Mouse (Mus musculus) hindbrain, embryonic 14.5 days (tissue): ENCODE data around the gene Fbxo47. TPM values are rescaled to one million over a fixed set of nuclear protein-coding genes. Genes with fewer than 3 reads are reported as not detected.

Experiments
- ATAC-seq: fragments of 200-750 bp; cut with Nextera tagmentation; 2 replicates; pipeline ENCODE4 v1.8.0; 2017; ENCODE audit warnings: moderate number of reproducible peaks, mild to moderate bottlenecking, moderate TSS enrichment, moderate library complexity; ENCODE audit not compliant: low FRiP score
- DNase-seq: peaks from one replicate; pipeline ENCODE4 v3.0.0-alpha.2; 2015; ENCODE audit warnings: low spot score
- H3K27ac ChIP-seq: fragments of 300-500 bp; sonication (generic); 2 replicates; pipeline ENCODE4 v1.5.1; 2014; ENCODE audit warnings: mild to moderate bottlenecking, moderate library complexity
- H3K27me3 ChIP-seq: fragments of 300-500 bp; sonication (generic); 2 replicates; pipeline ENCODE4 v1.6.1; 2014; ENCODE audit warnings: mild to moderate bottlenecking, low read length, mixed read lengths; ENCODE audit not compliant: control insufficient read depth, insufficient read depth
- H3K36me3 ChIP-seq: fragments of 300-500 bp; sonication (generic); replicated peaks from 2 replicates; pipeline ENCODE4 v1.6.1; 2014; ENCODE audit not compliant: control insufficient read depth, insufficient read depth
- H3K4me1 ChIP-seq: fragments of 300-500 bp; sonication (generic); replicated peaks from 2 replicates; pipeline ENCODE4 v1.6.1; 2014; ENCODE audit warnings: antibody characterized with exemption, low read length, mixed read lengths; ENCODE audit not compliant: control insufficient read depth, insufficient read depth
- H3K4me2 ChIP-seq: fragments of 300-500 bp; sonication (generic); replicated peaks from 2 replicates; pipeline ENCODE4 v1.6.1; 2014; ENCODE audit warnings: mild to moderate bottlenecking, moderate library complexity
- H3K4me3 ChIP-seq: fragments of 300-500 bp; sonication (generic); replicated peaks from 2 replicates; pipeline ENCODE4 v1.5.1; 2014; ENCODE audit warnings: mild to moderate bottlenecking, low read length
- H3K9ac ChIP-seq: fragments of 300-500 bp; sonication (generic); 2 replicates; pipeline ENCODE4 v1.6.1; 2014
- H3K9me3 ChIP-seq: fragments of 300-500 bp; sonication (generic); 2 replicates; pipeline ENCODE4 v1.6.1; 2016; ENCODE audit warnings: low read length; ENCODE audit not compliant: control insufficient read depth
- WGBS: fragments of 180-500 bp; shearing (Covaris S2); extraction: QIAGEN DNeasy Blood & Tissue Kit; methylation state at CpG from one replicate; pipeline ENCODE4 v1.1.7; 2014; 5-methylcytosine and 5-hydroxymethylcytosine counted together
- polyA plus RNA-seq: library from polyadenylated mRNA; unstranded; fragments of >200 nt; fragmentation: Nextera tagmentation; extraction: Ambion mirVana; gene quantifications from 2 replicates; pipeline ENCODE4 v1.2.1, GENCODE M21; 2014

The Fbxo47 gene
- polyA plus RNA-seq, 1 experiment from 2014 or later, result 0.72 TPM

- Histone ChIP-seq H3K36me3 (peaks cover 70% of the 10 kb centered on the region), H3K4me3 (no peak overlapping the region), H3K9ac (0 out of 2 replicates have a peak overlapping the region, but pooled peaks have one; percentile 50), H3K9me3 (no peaks in the 10 kb centered on the region), H3K4me2 (no peak overlapping the region), H3K4me1 (peaks cover 66% of the 10 kb centered on the region), H3K27ac (peak overlapping the region; percentile 95; the same call in 1 of the 2 replicates), H3K27me3 (no peaks in the 10 kb centered on the region)
- 76% methylated on average over 17 of the region's 17 CpGs for WGBS
- DNase-seq (no peak), ATAC-seq (no peak)
Observed at GRCm38 (mm10) chr11:97813746-97814515, 70.0 kb downstream of the Fbxo47 start.

GRCm38 (mm10) chr11:97813085-97813484 is 70.9 kb downstream of the Fbxo47 start:
- DNase-seq (no peak), ATAC-seq (no peak)
- H3K4me2 ChIP-seq, result peak overlapping the region; percentile 46
- peak overlapping the region; percentile 50 for H3K9ac ChIP-seq
- H3K27me3 ChIP-seq, result no peaks in the 10 kb centered on the region
- H3K4me3 ChIP-seq, result no peak overlapping the region
- H3K4me1 ChIP-seq, result peaks cover 63% of the 10 kb centered on the region
- H3K36me3 ChIP-seq, result peaks cover 70% of the 10 kb centered on the region
- no peaks in the 10 kb centered on the region for H3K9me3 ChIP-seq
- 34% methylated on average over 7 of the region's 7 CpGs for whole genome bisulfite sequencing
- H3K27ac ChIP-seq, result peak overlapping the region; percentile 95

GRCm38 (mm10) chr11:97812491-97812921 is 71.4 kb downstream of the Fbxo47 start:
- Histone ChIP-seq H3K9me3 (no peaks in the 10 kb centered on the region), H3K27ac (peak overlapping the region; percentile 95), H3K27me3 (no peaks in the 10 kb centered on the region), H3K4me1 (peaks cover 61% of the 10 kb centered on the region), H3K4me2 (peak overlapping the region; percentile 46), H3K4me3 (no peak overlapping the region), H3K36me3 (peaks cover 71% of the 10 kb centered on the region), H3K9ac (peak overlapping the region; percentile 50)
- DNase-seq (peak; percentile 73), ATAC-seq (peak; percentile 84)
- WGBS, result 13% methylated on average over 3 of the region's 3 CpGs

DNA sequence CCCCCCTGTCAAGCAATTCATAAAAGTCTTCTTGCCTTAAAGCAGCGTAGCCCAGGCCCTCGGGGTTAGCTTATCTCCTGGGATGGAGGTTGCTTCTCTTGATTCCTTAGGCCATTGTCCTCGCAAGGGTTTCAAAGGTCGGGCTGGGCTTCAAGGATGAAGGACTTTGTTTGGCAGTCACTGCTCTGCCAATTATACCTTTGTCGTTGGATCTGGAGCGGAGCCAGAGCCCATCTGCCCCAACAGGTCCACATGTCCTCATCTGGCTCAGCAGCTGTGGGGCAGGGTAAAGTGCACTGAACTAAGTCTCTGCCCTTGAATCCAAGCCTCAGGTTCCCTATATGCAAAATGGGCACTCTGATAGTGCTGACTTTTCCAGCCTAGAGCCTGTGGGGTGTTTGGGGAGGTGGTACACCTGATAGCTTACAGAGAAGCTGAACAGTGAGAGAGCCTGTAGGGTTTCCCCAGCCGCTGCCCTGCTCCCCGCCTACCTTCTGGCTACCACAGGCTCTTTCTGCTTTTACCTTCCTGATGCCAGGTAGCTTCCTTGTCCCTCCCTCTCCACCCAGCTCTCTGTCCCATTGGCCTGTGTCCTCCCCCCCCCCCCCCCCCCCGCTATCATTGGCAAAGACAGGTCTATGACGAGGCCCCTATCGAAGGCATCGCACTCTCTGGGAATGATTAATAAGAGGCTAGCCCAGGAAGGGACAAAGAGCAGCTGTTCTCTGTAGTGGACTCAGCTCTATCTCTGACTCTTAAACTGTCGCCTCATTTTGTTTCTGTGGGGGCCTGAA is 72.2 kb downstream of the Fbxo47 start:
- Histone ChIP-seq H3K4me2 (peak overlapping the region; percentile 46), H3K4me3 (no peak overlapping the region), H3K36me3 (peaks cover 72% of the 10 kb centered on the region), H3K9me3 (no peaks in the 10 kb centered on the region), H3K9ac (peak overlapping the region; percentile 50), H3K4me1 (peaks cover 61% of the 10 kb centered on the region), H3K27ac (peak overlapping the region; percentile 95), H3K27me3 (no peaks in the 10 kb centered on the region)
- DNase-seq (no peak), ATAC-seq (no peak)
- WGBS, result 16% methylated on average over 12 of the region's 13 CpGs

GRCm38 (mm10) chr11:97810970-97811369 is 73.0 kb downstream of the Fbxo47 start:
- no peak for DNase-seq
- Histone ChIP-seq H3K4me3 (no peak overlapping the region), H3K27me3 (no peaks in the 10 kb centered on the region), H3K4me2 (no peak overlapping the region), H3K27ac (peak overlapping the region; percentile 95), H3K9ac (no peak overlapping the region), H3K9me3 (no peaks in the 10 kb centered on the region), H3K36me3 (peaks cover 64% of the 10 kb centered on the region), H3K4me1 (peaks cover 69% of the 10 kb centered on the region)
- ATAC-seq, result no peak
- WGBS, result 12% methylated on average over 3 of the region's 3 CpGs

GRCm38 (mm10) chr11:97810356-97810755 is 73.6 kb downstream of the Fbxo47 start:
- Histone ChIP-seq H3K27me3 (no peaks in the 10 kb centered on the region), H3K9me3 (no peaks in the 10 kb centered on the region), H3K4me2 (no peak overlapping the region), H3K36me3 (peaks cover 58% of the 10 kb centered on the region), H3K27ac (0 out of 2 replicates have a peak overlapping the region, but pooled peaks have one; percentile 95), H3K4me1 (peaks cover 75% of the 10 kb centered on the region), H3K9ac (no peak overlapping the region), H3K4me3 (no peak overlapping the region)
- 86% methylated on average over 7 of the region's 7 CpGs for WGBS
- DNase-seq (no peak), ATAC-seq (no peak)

DNA sequence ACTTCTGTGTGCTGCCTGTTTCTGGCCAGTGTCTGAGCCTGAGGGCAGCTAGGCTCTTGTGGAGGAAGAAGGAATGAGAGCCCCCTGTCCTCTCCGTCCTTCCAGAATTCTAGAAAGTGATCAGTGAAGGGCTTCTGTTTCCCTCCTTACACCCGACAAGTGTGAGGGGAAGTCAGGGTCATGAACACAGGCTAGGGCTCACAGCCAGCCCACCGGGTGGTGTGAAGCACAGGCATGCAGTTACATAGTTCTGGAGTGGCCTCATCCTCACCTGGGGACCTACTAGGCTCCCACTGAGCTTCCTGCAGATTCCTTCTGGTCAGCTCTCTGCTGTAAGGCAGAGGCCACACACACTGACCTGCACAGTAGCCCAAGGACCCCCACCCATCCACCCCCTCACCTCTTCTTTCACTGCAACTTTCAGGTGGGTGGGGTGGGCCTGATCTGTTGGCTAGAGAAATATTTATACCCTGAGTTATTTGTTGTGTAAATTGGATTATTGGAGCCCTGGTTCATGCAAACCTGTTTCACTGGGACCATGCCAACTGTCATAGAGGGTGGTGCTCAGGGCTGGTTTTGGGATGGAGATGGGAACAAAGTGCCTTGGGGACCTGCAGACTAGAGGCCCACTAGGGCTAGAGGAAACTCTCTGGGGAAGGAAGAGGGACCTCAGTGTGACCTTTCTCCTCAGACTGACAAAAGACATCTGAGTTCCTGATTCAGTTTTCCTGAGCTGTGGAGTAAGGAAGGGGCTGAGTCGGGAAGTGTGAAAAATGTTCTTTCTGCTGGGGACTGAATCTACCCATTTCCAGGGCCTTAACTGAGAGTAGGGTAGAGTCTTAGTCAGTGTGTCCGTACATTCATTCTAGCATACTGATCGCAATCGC is 74.5 kb downstream of the Fbxo47 start:
- H3K36me3 ChIP-seq, result peaks cover 49% of the 10 kb centered on the region
- ATAC-seq (no peak), DNase-seq (no peak)
- H3K4me2 ChIP-seq, result no peak overlapping the region
- no peaks in the 10 kb centered on the region for H3K9me3 ChIP-seq
- H3K4me3 ChIP-seq, result no peak overlapping the region
- no peaks in the 10 kb centered on the region for H3K27me3 ChIP-seq
- 72% methylated on average over 7 of the region's 7 CpGs for WGBS
- peaks cover 84% of the 10 kb centered on the region for H3K4me1 ChIP-seq
- no peak overlapping the region; the same call in 1 of the 2 replicates for H3K9ac ChIP-seq
- H3K27ac ChIP-seq, result no peak overlapping the region

DNA sequence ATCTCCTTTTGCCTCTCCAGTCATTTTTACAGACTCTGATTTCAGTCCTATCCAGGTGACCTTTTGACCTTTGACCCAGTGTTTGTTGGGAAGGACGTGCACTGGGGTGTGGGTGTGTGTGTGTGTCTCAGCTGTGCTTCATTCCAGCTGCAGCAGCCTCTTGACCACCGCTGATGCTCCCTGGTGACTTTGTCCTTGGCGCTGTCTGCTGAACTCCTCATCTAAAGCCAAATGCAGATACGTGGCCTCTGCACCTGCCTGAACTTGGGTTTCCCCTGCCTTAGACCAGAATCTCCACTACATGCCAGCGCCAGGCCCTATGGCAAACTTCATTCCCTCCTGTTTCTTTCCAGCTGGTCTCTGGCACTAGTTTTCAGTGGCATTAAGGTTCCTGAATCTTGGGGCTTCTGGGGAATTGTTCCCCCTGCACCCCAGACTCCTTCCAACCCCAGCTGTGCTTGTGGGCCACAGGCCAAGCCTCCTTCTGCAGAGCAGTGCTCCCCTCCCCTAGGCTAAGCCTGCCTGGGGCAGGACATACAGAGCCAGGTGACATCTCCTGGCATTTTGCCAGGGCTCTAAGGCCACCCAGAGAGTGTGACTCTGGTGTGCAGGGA is 75.2 kb downstream of the Fbxo47 start:
- no peak for ATAC-seq
- Histone ChIP-seq H3K27ac (no peak overlapping the region), H3K4me2 (no peak overlapping the region), H3K4me3 (no peak overlapping the region), H3K9ac (no peak overlapping the region), H3K4me1 (peaks cover 87% of the 10 kb centered on the region), H3K9me3 (no peaks in the 10 kb centered on the region), H3K36me3 (peaks cover 41% of the 10 kb centered on the region), H3K27me3 (no peaks in the 10 kb centered on the region)
- 45% methylated on average over 5 of the region's 5 CpGs for WGBS
- no peak for DNase-seq
